Mouse (Mus musculus): ENCODE results near the gene Sf3b4. TPM values are rescaled to one million over a fixed set of nuclear protein-coding genes. Genes with fewer than 3 reads are reported as not detected.

Gene Sf3b4
- polyA plus RNA-seq (2014; fragmentation: Illumina TruSeq; extraction: RNeasy Lipid Tissue Mini Kit (QIAGEN cat#74804)), result 19.9 TPM

GRCm38 (mm10) chr3:96172197-96173178 lies at the start of gene Sf3b4:
TSS of gene Sf3b4 (plus strand) at chr3:96172332.

GRCm38 (mm10) chr3:96161869-96162840 lies 10.0 kb upstream of the Sf3b4 start, which contains the start of gene Mtmr11:
TSS of gene Mtmr11 (plus strand) at chr3:96162004.

GRCm38 (mm10) chr3:96180727-96181477 lies 8.8 kb downstream of the Sf3b4 start, which contains the start of gene Sv2a:
TSS of gene Sv2a (plus strand) at chr3:96181151.

GRCm38 (mm10) chr3:96219661-96220130 lies 47.6 kb downstream of the Sf3b4 start, which contains the start of the genes Bola1 and Hist2h2ab:
TSS of gene Bola1 (minus strand) at chr3:96219709.
TSS of gene Hist2h2ab (plus strand) at chr3:96219865.

GRCm38 (mm10) chr3:96220765-96221639 lies 48.9 kb downstream of the Sf3b4 start, which contains the start of the genes Hist2h2ac and Hist2h2be:
TSS of gene Hist2h2ac (minus strand) at chr3:96220880.
TSS of gene Hist2h2be (plus strand) at chr3:96221119.

Other genes with a start within 250 kb of the Sf3b4 start
- 276 TPM for gene Anp32e, start 243.1 kb upstream of the Sf3b4 start, polyA plus RNA-seq (2014; fragmentation: Illumina TruSeq; extraction: RNeasy Lipid Tissue Mini Kit (QIAGEN cat#74804))
- 12.5 TPM for gene Plekho1, start 176.3 kb upstream of the Sf3b4 start, polyA plus RNA-seq (2014; fragmentation: Illumina TruSeq; extraction: RNeasy Lipid Tissue Mini Kit (QIAGEN cat#74804))
- gene Vps45, start 113.9 kb upstream of the Sf3b4 start, polyA plus RNA-seq (2014; fragmentation: Illumina TruSeq; extraction: RNeasy Lipid Tissue Mini Kit (QIAGEN cat#74804)), result 51.8 TPM
- gene Otud7b, start 67.8 kb upstream of the Sf3b4 start, polyA plus RNA-seq (2014; fragmentation: Illumina TruSeq; extraction: RNeasy Lipid Tissue Mini Kit (QIAGEN cat#74804)), result 30.3 TPM
- 3.4 TPM for gene Mtmr11, start 10.3 kb upstream of the Sf3b4 start, polyA plus RNA-seq (2014; fragmentation: Illumina TruSeq; extraction: RNeasy Lipid Tissue Mini Kit (QIAGEN cat#74804))
- 0.20 TPM for gene Sv2a, start 8.8 kb downstream of the Sf3b4 start, polyA plus RNA-seq (2014; fragmentation: Illumina TruSeq; extraction: RNeasy Lipid Tissue Mini Kit (QIAGEN cat#74804))
- gene Bola1, start 47.4 kb downstream of the Sf3b4 start, polyA plus RNA-seq (2014; fragmentation: Illumina TruSeq; extraction: RNeasy Lipid Tissue Mini Kit (QIAGEN cat#74804)), result 3.5 TPM
- gene Hist2h2ab, start 47.5 kb downstream of the Sf3b4 start, polyA plus RNA-seq (2014; fragmentation: Illumina TruSeq; extraction: RNeasy Lipid Tissue Mini Kit (QIAGEN cat#74804)), result not detected
- gene Hist2h2ac, start 48.5 kb downstream of the Sf3b4 start, polyA plus RNA-seq (2014; fragmentation: Illumina TruSeq; extraction: RNeasy Lipid Tissue Mini Kit (QIAGEN cat#74804)), result not detected
- 23.4 TPM for gene Hist2h2be, start 48.8 kb downstream of the Sf3b4 start, polyA plus RNA-seq (2014; fragmentation: Illumina TruSeq; extraction: RNeasy Lipid Tissue Mini Kit (QIAGEN cat#74804))
- 1.5 TPM for gene Hist2h3c2, start 66.8 kb downstream of the Sf3b4 start, polyA plus RNA-seq (2014; fragmentation: Illumina TruSeq; extraction: RNeasy Lipid Tissue Mini Kit (QIAGEN cat#74804))
- gene Hist2h2aa2, start 67.9 kb downstream of the Sf3b4 start, polyA plus RNA-seq (2014; fragmentation: Illumina TruSeq; extraction: RNeasy Lipid Tissue Mini Kit (QIAGEN cat#74804)), result not detected
- not detected for gene Hist2h2aa1, start 73.2 kb downstream of the Sf3b4 start, polyA plus RNA-seq (2014; fragmentation: Illumina TruSeq; extraction: RNeasy Lipid Tissue Mini Kit (QIAGEN cat#74804))
- 26.3 TPM for gene Hist2h3c1, start 74.4 kb downstream of the Sf3b4 start, polyA plus RNA-seq (2014; fragmentation: Illumina TruSeq; extraction: RNeasy Lipid Tissue Mini Kit (QIAGEN cat#74804))
- not detected for gene Hist2h4, start 91.0 kb downstream of the Sf3b4 start, polyA plus RNA-seq (2014; fragmentation: Illumina TruSeq; extraction: RNeasy Lipid Tissue Mini Kit (QIAGEN cat#74804))
- gene Hist2h3b, start 96.3 kb downstream of the Sf3b4 start, polyA plus RNA-seq (2014; fragmentation: Illumina TruSeq; extraction: RNeasy Lipid Tissue Mini Kit (QIAGEN cat#74804)), result not detected
- gene Hist2h2bb, start 97.4 kb downstream of the Sf3b4 start, polyA plus RNA-seq (2014; fragmentation: Illumina TruSeq; extraction: RNeasy Lipid Tissue Mini Kit (QIAGEN cat#74804)), result not detected
- 1.3 TPM for gene Fcgr1, start 121.6 kb downstream of the Sf3b4 start, polyA plus RNA-seq (2014; fragmentation: Illumina TruSeq; extraction: RNeasy Lipid Tissue Mini Kit (QIAGEN cat#74804))

Data from ovary, adult 10 weeks (tissue).